Mouse (Mus musculus) gastrocnemius, adult 8-10 months (tissue): ENCODE measurements at regions not wholly inside any gene's neighbourhood (a gene's known extent, or its start where the extent isn't known, plus 50 kb on each side); places are given as distances from the start of the nearest gene placed in this dataset.

ENCODE experiments used
- DNase-seq, 2 experiments: peaks; one replicate each; pipeline ENCODE4 v3.0.0; 2022; ENCODE audit warnings: low spot score in 2 of 2

- no peak for DNase-seq
These were observed 1223.4 kb upstream of the Flrt2 start for GRCm38 (mm10) chr12:94468609-94469008.

DNA sequence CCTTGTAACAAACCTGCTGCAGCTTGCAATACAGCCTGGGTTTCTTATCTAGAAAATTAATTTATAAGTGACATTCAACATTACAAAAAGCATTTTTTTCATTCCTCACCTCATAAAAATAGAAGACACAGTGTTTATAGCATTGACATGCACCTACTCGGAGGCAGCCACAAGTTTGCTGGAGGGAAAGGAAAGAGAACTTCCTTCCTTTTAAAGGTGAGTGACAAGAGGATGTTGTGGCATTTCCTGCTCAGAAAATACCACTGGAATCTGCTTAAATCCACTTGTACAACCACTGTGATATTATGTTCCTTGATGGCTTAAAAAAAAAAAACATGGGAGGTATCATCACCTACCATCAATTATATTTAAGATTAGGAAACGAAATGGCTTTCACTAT lies 1222.2 kb upstream of the Flrt2 start:
- no peak for DNase-seq

- no peak for DNase-seq
These were observed 1221.0 kb upstream of the Flrt2 start for GRCm38 (mm10) chr12:94470981-94471380.

- no peak for DNase-seq
These were observed 1203.3 kb upstream of the Flrt2 start for GRCm38 (mm10) chr12:94488721-94489120.

DNA sequence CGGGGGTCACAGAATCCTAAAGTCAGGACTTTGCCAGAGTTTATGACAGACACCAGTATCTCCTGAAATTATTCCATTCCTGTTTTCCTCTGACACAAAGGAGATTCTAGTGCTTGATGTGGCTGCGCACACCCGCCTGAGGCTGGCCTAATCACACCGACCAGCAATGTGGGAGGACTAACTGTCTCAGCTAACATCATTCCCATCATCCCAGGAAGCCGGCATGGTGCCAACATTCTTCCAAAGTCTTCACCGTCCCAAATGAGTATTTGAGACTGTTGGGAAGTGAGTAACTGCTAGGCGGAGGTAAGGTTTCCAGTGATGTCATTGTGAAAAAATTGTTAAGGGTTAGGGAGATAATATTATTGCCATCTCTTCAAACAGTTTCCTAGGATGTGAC lies 1183.9 kb upstream of the Flrt2 start:
- peak in 1 of 2 experiments; percentile 7 for DNase-seq

- DNase-seq, result no peak
These were observed 1182.2 kb upstream of the Flrt2 start for GRCm38 (mm10) chr12:94509855-94510254.

DNA sequence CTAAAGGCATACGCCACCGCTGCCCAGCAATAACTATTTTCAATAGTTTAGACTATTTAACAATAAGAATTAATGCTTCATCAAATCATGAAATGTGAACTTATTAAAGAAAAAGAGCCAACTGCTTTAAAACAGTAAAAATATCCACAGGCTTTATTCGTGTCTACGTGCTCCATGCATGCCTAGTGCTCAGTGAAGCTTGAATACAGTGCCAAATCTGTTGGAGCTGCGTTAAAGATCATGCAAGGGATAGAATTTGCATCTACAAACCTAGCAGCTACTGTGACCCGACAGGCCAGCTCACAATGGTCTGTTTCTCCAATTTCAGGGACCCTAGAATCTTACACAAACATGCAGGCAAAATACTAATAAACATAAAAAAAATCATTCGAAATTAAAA lies 1147.3 kb upstream of the Flrt2 start:
- no peak for DNase-seq

DNA sequence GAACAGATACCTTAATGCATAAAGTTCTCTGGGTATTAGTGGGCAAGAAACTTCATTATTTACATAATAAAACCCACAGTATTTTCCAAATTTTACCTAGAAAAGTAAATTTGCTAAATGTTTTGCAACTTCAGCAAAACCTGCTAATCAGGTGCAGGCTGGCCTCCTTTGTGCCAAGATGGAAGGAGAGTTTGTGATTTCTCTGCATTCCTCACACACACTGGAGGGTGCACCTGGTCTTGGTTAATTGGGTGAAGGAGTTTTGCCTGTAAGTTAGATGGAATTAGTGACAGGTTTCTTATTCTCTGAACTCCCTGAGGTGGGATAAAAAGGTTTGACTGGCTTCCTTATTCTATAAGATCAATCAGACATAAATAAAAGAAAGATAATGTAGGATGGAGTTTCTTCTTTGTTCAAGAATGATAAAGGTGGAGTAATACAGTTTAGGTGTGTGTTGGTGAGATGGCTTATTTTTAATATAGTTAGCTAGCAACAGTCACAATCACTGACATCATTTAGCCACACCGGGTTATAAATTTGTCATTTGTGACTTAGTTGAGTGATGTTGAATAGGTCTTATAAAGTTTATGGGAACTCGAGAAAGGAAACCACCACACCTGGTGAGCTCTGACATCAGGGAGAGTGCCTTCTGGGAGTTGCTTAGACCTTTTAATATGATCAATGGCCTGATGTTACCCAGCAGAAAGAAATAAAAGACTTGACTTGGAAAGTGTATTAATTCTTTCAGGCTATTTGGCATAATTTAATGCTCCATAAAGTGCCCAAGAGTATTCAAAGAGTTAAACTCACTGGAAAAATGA lies 1131.4 kb upstream of the Flrt2 start:
- DNase-seq, result no peak

DNA sequence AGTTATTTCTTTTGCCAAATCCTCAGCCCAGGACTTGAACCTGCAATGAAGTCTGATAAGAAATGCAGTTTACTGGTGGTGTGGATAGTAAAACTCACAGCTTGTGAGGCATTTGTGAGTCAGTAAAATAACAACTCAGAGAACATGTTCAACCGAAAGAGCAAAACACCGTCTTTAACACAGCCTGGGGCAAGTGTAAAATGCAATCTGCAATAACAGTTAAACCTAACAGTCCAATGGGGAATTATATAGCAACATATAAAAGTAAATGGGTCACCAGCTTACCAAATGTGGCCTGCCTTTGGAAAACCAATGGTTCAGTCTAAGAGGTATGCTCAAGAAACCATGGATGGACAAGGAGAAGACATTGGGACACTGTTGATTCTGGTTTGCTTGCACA lies 1117.0 kb upstream of the Flrt2 start:
- no peak for DNase-seq

- no peak for DNase-seq
These were observed 1111.7 kb upstream of the Flrt2 start for GRCm38 (mm10) chr12:94580345-94580744.

DNA sequence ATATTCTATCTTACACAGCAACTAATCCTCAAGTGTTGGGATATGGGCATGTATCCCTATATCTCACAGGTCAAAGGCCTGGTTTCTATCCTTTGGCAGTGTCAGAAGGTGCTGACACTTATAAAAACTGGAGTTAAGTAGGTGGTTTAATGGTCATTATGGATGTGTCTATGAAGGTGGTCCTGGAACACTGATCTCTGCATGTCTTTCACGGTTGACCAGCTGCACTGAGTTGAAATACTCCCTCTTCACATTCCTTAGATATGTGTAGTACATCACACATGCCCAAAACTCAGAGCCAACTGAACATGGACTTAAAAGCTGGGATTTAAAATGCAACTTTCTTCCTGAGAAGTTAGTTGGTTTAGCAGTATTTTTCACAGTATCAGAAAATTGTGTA lies 1107.7 kb upstream of the Flrt2 start:
- no peak for DNase-seq

- no peak for DNase-seq
These were observed 1105.0 kb upstream of the Flrt2 start for GRCm38 (mm10) chr12:94587031-94587430.

DNA sequence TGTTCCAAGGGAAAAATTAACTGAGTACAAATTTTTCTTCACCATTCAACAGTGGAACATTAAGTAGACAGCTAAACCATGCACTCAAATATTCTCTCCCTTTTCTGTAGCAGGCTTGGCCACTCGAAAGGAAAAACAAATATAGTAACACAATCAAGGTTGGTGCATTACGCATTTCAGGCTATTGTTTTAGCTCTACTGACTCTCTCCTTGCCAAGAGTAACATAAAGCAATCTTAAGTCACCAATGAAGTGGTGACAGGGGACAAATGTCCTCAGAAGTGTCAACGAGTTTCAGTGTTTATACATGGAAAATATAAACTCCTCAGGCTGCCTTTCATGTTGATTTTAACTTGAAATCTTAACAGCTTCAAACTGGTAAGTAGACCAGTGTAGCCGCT lies 1103.4 kb upstream of the Flrt2 start:
- no peak for DNase-seq

- no peak for DNase-seq
These were observed 1103.0 kb upstream of the Flrt2 start for GRCm38 (mm10) chr12:94589033-94589432.

DNA sequence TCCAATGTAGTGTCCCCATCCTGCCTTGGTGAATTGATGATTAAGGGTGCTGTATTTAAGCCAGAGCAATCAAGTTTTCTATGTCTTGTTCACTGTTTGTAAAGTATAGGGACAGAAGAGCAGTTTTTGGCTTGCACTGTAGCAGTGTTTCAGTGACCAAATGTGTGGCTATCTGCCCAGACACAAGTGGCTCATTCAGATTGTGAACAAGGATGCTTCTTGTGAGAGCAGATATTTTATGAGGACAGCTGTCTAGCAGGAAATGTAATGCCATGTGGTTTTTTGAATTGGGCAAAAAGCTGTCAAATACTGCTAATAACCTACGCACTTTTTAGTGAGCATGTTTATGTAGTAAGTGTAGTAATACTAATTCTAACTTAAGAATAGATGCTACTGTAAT lies 1086.5 kb upstream of the Flrt2 start:
- DNase-seq, result no peak

DNA sequence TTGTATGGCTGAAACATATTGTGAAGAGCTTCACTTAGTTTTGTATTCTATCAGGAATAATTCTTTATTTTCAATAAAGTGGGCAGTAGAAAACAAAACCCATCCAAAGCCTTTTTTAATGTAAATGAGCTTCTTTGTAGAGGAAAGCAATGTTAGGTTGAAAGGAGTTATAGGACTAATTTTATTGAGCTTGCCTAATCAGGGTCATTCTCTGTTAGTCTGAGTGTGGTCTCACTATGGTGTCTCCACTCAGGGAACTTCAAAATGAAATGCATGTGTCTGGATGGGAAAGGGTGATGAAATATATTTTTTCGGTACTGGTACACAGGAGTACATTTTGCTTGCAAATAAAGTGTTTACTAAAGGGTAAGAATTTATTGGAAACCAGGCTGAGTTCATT lies 1055.5 kb upstream of the Flrt2 start:
- DNase-seq, result no peak

- no peak for DNase-seq
These were observed 1051.9 kb upstream of the Flrt2 start for GRCm38 (mm10) chr12:94640153-94640552.

DNA sequence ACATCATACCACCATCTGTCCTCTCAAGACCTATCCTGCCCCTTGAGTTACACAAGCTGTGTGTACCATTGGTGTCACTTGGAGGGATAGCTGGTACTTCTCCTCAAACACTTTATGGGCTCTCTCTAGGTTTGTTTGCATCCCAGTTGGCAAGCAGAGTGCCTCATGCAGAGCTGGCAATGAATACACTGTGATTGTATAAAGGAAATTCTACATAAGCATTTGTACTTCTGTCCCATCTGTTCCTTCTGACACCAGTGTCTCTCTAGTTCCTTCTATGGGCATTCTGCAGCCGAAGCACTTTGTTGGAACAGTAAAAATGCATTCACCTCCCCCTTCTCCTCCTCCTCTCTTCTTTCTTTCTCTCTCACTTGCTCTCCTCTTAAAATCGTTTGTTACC lies 1046.7 kb upstream of the Flrt2 start:
- DNase-seq, result no peak

DNA sequence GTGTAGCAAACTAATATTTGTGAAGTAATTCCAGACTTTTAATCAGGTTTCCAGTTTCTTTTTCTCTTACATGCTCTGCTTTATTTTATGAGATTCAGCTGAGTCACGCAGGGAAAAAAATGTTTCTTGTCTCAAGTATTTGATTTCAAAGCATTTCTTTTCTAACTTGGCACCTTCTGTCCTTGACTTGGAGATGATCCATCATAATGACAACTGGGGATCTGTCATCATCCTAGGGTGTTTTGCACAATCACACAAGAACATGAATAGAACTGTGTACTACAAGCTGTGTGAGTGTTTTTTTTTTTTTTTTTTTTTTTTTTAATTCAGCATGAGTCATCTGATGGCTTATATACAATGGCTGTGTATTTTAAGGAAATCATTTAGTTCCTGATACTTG lies 1022.0 kb upstream of the Flrt2 start:
- no peak for DNase-seq

DNA sequence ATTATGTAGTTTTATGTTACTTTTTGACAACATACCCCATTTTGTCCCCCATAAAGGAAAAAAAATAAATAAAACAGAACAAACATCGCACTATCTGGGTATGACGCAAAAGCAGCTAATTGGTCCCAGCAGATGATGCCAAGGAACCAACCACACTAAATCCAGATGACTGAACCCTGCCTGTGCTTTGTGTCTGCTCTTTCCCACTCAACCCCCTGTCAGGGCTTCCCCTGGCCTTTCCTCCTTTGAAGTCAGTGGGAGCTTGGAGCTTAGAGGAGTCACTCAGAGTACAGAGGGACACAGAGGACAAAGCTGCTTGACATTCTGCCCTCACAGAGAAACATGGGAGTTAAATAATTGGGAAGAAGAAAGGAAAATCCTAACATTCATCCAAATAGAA lies 1017.1 kb upstream of the Flrt2 start:
- no peak for DNase-seq

DNA sequence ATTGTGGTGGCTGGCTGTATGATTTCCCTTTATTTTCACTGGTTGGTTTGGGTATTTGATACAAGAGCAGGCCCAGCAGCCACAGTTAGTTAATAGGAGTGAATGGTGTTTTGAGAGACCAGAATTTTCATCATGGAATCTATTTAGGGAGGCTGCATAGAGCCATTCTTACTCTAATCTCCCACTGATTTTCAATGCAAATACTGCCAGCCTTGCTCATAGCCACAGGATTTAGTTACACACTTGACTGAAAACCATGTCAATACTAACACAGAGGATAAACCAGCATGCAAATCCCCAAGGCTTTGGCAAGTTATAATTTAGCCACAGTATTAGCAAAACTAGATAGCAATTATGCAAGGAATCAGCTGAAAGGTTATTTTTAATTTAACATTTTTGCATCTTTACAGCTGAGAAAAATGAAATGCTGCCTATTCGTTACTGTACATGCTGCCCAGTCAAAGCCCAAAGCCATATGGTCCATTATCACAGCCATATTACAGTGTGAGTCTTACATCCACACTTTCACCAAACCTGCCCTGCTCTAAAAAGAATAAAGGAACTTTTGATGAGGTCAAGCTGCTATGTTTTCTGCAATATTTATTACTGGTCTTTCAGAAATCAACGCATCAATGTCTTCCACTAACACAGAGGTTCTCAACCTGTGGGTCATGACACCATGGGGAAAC lies 1000.5 kb upstream of the Flrt2 start:
- no peak for DNase-seq

GRCm38 (mm10) chr12:94731391-94731790 lies 960.6 kb upstream of the Flrt2 start:
- DNase-seq, result no peak

- DNase-seq, result no peak
These were observed 958.8 kb upstream of the Flrt2 start for GRCm38 (mm10) chr12:94733179-94733578.
